Mouse (Mus musculus) MEL (cell line): ENCODE measurements around the gene Gopc. TPM values are rescaled to one million over a fixed set of nuclear protein-coding genes. Genes with fewer than 3 reads are reported as not detected.
A peak's percentile ranks its signal among the peaks of the same experiment; 100 is the strongest.

Experiments used
- DNase-seq: peaks from one replicate; pipeline ENCODE4 v3.0.0; 2011; ENCODE audit warnings: low read depth, low spot score
- H3K27ac ChIP-seq: 2 replicates; pipeline ENCODE4 v1.5.1; 2012; ENCODE audit warnings: low read depth, mild to moderate bottlenecking, control low read depth, low read length, moderate library complexity; ENCODE audit not compliant: control insufficient read depth
- H3K27me3 ChIP-seq, 2 experiments: fragments of 150-350 bp in 1 of 2; sonication (generic) in 1 of 2; 2 replicates each; pipeline ENCODE4 v1.6.1; 2012; ENCODE audit warnings: low read length in 2 of 2, mild to moderate bottlenecking in 2 of 2, improper control_type of control experiment in 1 of 2, moderate library complexity in 1 of 2; ENCODE audit not compliant: insufficient read depth in 2 of 2, control insufficient read depth in 1 of 2
- H3K36me3 ChIP-seq, 2 experiments: 2 replicates each; pipeline ENCODE4 v1.6.1; 2012 to 2014; ENCODE audit warnings: low read length in 2 of 2, improper control_type of control experiment in 1 of 2, inconsistent platforms in 1 of 2, mild to moderate bottlenecking in 1 of 2; ENCODE audit not compliant: insufficient read depth in 2 of 2, control insufficient read depth in 1 of 2
- H3K4me1 ChIP-seq, 2 experiments: fragments of 150-350 bp in 1 of 2; sonication (generic) in 1 of 2; 2 replicates each; pipeline ENCODE4 v1.6.1; 2012; ENCODE audit warnings: low read length in 2 of 2, improper control_type of control experiment in 1 of 2, mild to moderate bottlenecking in 1 of 2; ENCODE audit not compliant: insufficient read depth in 2 of 2, control insufficient read depth in 1 of 2
- H3K4me3 ChIP-seq, 2 experiments: fragments of 150-350 bp in 1 of 2; sonication (generic) in 1 of 2; 2 replicates each; pipeline ENCODE4 v1.5.1; 2012; ENCODE audit warnings: low read depth in 2 of 2, low read length in 2 of 2, mild to moderate bottlenecking in 2 of 2, moderate library complexity in 2 of 2, control low read depth in 1 of 2, improper control_type of control experiment in 1 of 2; ENCODE audit not compliant: control insufficient read depth in 1 of 2, insufficient read depth in 1 of 2
- H3K79me2 ChIP-seq: 2 replicates; pipeline ENCODE4 v1.6.1; 2012; ENCODE audit warnings: mild to moderate bottlenecking, low read length, moderate library complexity; ENCODE audit not compliant: control insufficient read depth, poor library complexity, insufficient read depth
- H3K9ac ChIP-seq: 2 replicates; pipeline ENCODE4 v1.6.1; 2012; ENCODE audit warnings: low read depth, mild to moderate bottlenecking, control low read depth, low read length, moderate library complexity; ENCODE audit not compliant: control insufficient read depth, poor library complexity, severe bottlenecking
- H3K9me3 ChIP-seq: fragments of 150-350 bp; sonication (generic); replicated peaks from 2 replicates; pipeline ENCODE4 v1.6.1; 2012; ENCODE audit warnings: mild to moderate bottlenecking, low read length, improper control_type of control experiment, moderate library complexity; ENCODE audit not compliant: insufficient read depth
- CHD2 ChIP-seq: IDR thresholded peaks from 2 replicates; pipeline ENCODE4 v1.6.1; 2011; ENCODE audit warnings: low read length, improper control_type of control experiment
- CTCF ChIP-seq, 3 experiments: IDR thresholded peaks in 2 of 3; conservative IDR thresholded peaks in 1 of 3; 2 replicates each; pipeline ENCODE4 v1.5.1; 2011 to 2012; ENCODE audit warnings: low read length in 3 of 3, low read depth in 2 of 3, mild to moderate bottlenecking in 2 of 3, improper control_type of control experiment in 1 of 3, inconsistent platforms in 1 of 3, mixed read lengths in 1 of 3, moderate library complexity in 1 of 3; ENCODE audit not compliant: control insufficient read depth in 1 of 3, insufficient read depth in 1 of 3, poor library complexity in 1 of 3, severe bottlenecking in 1 of 3
- E2F4 ChIP-seq: IDR thresholded peaks from 2 replicates; pipeline ENCODE4 v1.6.1; 2011; ENCODE audit warnings: low read depth, low read length, improper control_type of control experiment, borderline replicate concordance
- EP300 ChIP-seq, 2 experiments: IDR thresholded peaks; 2 replicates each; pipeline ENCODE4 v1.6.1; 2011; ENCODE audit warnings: improper control_type of control experiment in 2 of 2, low read length in 2 of 2, low read depth in 1 of 2, mild to moderate bottlenecking in 1 of 2
- GATA1 ChIP-seq: IDR thresholded peaks from 2 replicates; pipeline ENCODE4 v1.6.1; 2011; ENCODE audit warnings: low read depth, low read length, improper control_type of control experiment
- HCFC1 ChIP-seq: IDR thresholded peaks from 2 replicates; pipeline ENCODE4 v1.6.1; 2012; ENCODE audit warnings: low read depth, mild to moderate bottlenecking, inconsistent platforms, low read length, improper control_type of control experiment, moderate library complexity
- MAFK ChIP-seq: IDR thresholded peaks from 2 replicates; pipeline ENCODE4 v1.6.1; 2011; ENCODE audit warnings: low read depth, mild to moderate bottlenecking, low read length, improper control_type of control experiment, borderline replicate concordance
- MAZ ChIP-seq: IDR thresholded peaks from 2 replicates; pipeline ENCODE4 v1.6.1; 2012; ENCODE audit warnings: low read depth, mild to moderate bottlenecking, inconsistent platforms, low read length, improper control_type of control experiment
- MXI1 ChIP-seq: IDR thresholded peaks from 2 replicates; pipeline ENCODE4 v1.6.1; 2011; ENCODE audit warnings: mild to moderate bottlenecking, low read depth, low read length, improper control_type of control experiment
- MYB ChIP-seq: IDR thresholded peaks from 2 replicates; pipeline ENCODE4 v1.6.1; 2011; ENCODE audit warnings: mild to moderate bottlenecking, low read depth, low read length, improper control_type of control experiment
- NELFE ChIP-seq: IDR thresholded peaks from 2 replicates; pipeline ENCODE4 v1.6.1; 2011; ENCODE audit warnings: low read depth, low read length, improper control_type of control experiment
- NRF1 ChIP-seq: IDR thresholded peaks from 2 replicates; pipeline ENCODE4 v1.6.1; 2014; ENCODE audit warnings: low read depth, mild to moderate bottlenecking, inconsistent platforms, low read length, improper control_type of control experiment, moderate library complexity; ENCODE audit not compliant: poor library complexity, insufficient read depth, severe bottlenecking
- POLR2A ChIP-seq, 2 experiments: IDR thresholded peaks; 2 replicates each; pipeline ENCODE4 v1.6.1; 2011 to 2012; ENCODE audit warnings: low read length in 2 of 2, mild to moderate bottlenecking in 2 of 2, control low read depth in 1 of 2, improper control_type of control experiment in 1 of 2, low read depth in 1 of 2, moderate library complexity in 1 of 2; ENCODE audit not compliant: control insufficient read depth in 1 of 2, insufficient read depth in 1 of 2, poor library complexity in 1 of 2
- POLR2AphosphoS2 ChIP-seq: IDR thresholded peaks from 2 replicates; pipeline ENCODE4 v1.6.1; 2011; ENCODE audit warnings: low read length, improper control_type of control experiment
- RCOR1 ChIP-seq: IDR thresholded peaks from 2 replicates; pipeline ENCODE4 v1.6.1; 2012; ENCODE audit warnings: low read depth, mild to moderate bottlenecking, inconsistent platforms, low read length, improper control_type of control experiment
- TBP ChIP-seq: IDR thresholded peaks from 2 replicates; pipeline ENCODE4 v1.8.0; 2011; ENCODE audit warnings: low read depth, low read length, improper control_type of control experiment
- TCF12 ChIP-seq: IDR thresholded peaks from 2 replicates; pipeline ENCODE4 v1.6.1; 2014; ENCODE audit warnings: low read depth, mild to moderate bottlenecking, inconsistent platforms, low read length, improper control_type of control experiment, moderate library complexity
- USF1 ChIP-seq: IDR thresholded peaks from 2 replicates; pipeline ENCODE4 v1.6.1; 2014; ENCODE audit warnings: low read depth, mild to moderate bottlenecking, inconsistent platforms, low read length, improper control_type of control experiment, moderate library complexity
- ZC3H11A ChIP-seq: IDR thresholded peaks from 2 replicates; pipeline ENCODE4 v1.6.1; 2012; ENCODE audit warnings: low read depth, mild to moderate bottlenecking, inconsistent platforms, low read length, improper control_type of control experiment
- ZNF384 ChIP-seq: IDR thresholded peaks from 2 replicates; pipeline ENCODE4 v1.6.1; 2012; ENCODE audit warnings: low read depth, mild to moderate bottlenecking, inconsistent platforms, low read length, improper control_type of control experiment
- polyA plus RNA-seq, 2 experiments: library from polyadenylated mRNA; stranded (reverse) in 1 of 2; unstranded in 1 of 2; fragments of >175 nt in 1 of 2; fragments of >200 nt in 1 of 2; gene quantifications; 2 replicates each; pipeline versions ENCODE4 v1.2.1 to v1.2.4; 2012; ENCODE audit warnings: low replicate concordance in 2 of 2, low read depth in 1 of 2; ENCODE audit not compliant: insufficient read length in 2 of 2, insufficient read depth in 1 of 2, missing spikeins in 1 of 2
- total RNA-seq: library from RNA; depleted of rRNA; stranded (reverse); fragments of 300-350 nt; gene quantifications from 2 replicates; pipeline ENCODE4 v1.2.3, GENCODE M21; 2012

Gopc gene
- total and polyA plus RNA-seq, 3 experiments = 6.2 to 8.2 TPM; not detected in 1

DNA sequence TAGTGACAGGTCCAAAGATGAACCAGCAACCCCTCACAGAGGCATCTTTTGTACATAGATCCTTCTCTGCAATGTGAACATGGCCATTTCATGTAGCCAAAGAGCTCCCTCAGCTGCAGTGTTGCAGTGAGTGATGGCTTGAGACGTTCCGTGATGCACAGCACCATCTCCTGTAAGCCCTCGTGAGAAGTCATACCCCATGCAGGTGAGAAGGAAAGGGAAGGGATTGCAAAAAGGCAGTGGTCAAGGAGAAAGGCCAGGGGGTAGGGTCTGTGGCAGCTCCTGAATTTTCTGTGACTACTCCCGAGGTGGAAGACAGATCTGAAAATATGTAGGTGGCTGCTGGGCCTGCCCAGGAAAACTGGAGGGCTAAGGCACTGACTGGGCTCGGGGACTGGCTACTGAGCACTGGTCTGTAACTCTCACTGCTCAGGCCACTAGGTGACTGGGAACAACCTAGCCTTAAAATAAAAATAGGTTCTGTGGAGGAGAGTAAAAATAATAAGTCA is 7.1 kb upstream of the Gopc start, which contains the start of gene Nepn:
Gene Nepn (plus strand): TSS at position 51 of the 509 bp plus-strand sequence.
- no peaks in the 10 kb centered on the region for H3K9me3 ChIP-seq
- H3K79me2 ChIP-seq = no peaks in the 10 kb centered on the region
- no peak within 1 kb of the TSS for H3K4me3 ChIP-seq
- H3K4me1 ChIP-seq = peaks cover 7 to 19% of the 10 kb centered on the region in 2 experiments
- H3K27me3 ChIP-seq = no peaks in the 10 kb centered on the region
- TF ChIP-seq NELFE = no peak
- TF ChIP-seq EP300 (IDR thresholded peaks at IDR 0.05; ENCODE audit: low read depth in 1 of 2, low read length in 2 of 2) = no peak
- TF ChIP-seq MAZ = no peak
- TF ChIP-seq CHD2 = no peak
- TF ChIP-seq TCF12 = no peak
- TF ChIP-seq ZC3H11A = no peak
- TF ChIP-seq MXI1 = no peak
- TF ChIP-seq POLR2A (IDR thresholded peaks at IDR 0.05; ENCODE audit: control insufficient read depth in 1 of 2, insufficient read depth in 1 of 2, low read depth in 1 of 2, low read length in 2 of 2, poor library complexity in 1 of 2) = no peak
- no peak for TF ChIP-seq USF1
- TF ChIP-seq MAFK = no peak
- no peak for TF ChIP-seq TBP
- no peak for TF ChIP-seq CTCF (IDR thresholded peaks at IDR 0.05 in 2 of 3, conservative IDR thresholded peaks at IDR 0.05 in 1 of 3; ENCODE audit: control insufficient read depth in 1 of 3, insufficient read depth in 1 of 3, low read depth in 2 of 3, low read length in 3 of 3, poor library complexity in 1 of 3, severe bottlenecking in 1 of 3)
- TF ChIP-seq RCOR1 = no peak
- TF ChIP-seq E2F4 = no peak
- no peak for TF ChIP-seq ZNF384
- H3K9ac ChIP-seq = no peak within 1 kb of the TSS
- H3K36me3 ChIP-seq = peaks cover 0 to 21% of the 10 kb centered on the region in 2 experiments; a peak in 2 of 4 replicates
- H3K27ac ChIP-seq = no peak within 1 kb of the TSS
- DNase-seq = no peak

DNA sequence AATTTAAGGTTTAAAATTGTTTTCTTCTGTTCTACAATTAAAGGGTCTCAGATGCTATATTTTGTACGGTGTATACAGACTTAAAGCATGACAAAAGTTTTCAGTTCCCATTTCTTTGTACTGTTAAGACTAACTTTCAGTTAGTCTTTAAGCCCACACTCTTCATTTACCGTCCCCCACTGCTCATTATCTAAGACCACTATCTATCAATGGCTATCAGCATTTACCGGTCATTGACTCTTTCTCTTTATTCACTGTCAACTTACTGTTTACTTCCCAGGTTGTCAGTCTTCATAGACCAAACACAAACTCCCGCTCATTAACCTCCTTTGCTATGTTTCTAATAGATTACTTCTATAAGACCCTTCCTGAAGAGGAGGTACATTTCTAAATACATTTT is 5.3 kb upstream of the Gopc start:
- Histone ChIP-seq H3K36me3 (peaks cover 0 to 21% of the 10 kb centered on the region in 2 experiments; a peak in 2 of 4 replicates), H3K9ac (no peak overlapping the region), H3K4me3 (no peak overlapping the region; a peak in 1 of 4 replicates), H3K27ac (no peak overlapping the region), H3K4me1 (peaks cover 7 to 24% of the 10 kb centered on the region in 2 experiments), H3K79me2 (no peaks in the 10 kb centered on the region; the same call in 1 of the 2 replicates), H3K27me3 (no peaks in the 10 kb centered on the region), H3K9me3 (no peaks in the 10 kb centered on the region)
- DNase-seq = no peak
- TF ChIP-seq EP300 (IDR thresholded peaks at IDR 0.05; ENCODE audit: low read depth in 1 of 2, low read length in 2 of 2) = peak in 1 of 2 experiments; percentile 51; a peak in 1 of 4 replicates
- TF ChIP-seq ZC3H11A = no peak
- TF ChIP-seq GATA1 = peak; percentile 66
- TF ChIP-seq NRF1 = no peak
- TF ChIP-seq POLR2AphosphoS2 = no peak
- TF ChIP-seq MYB = 0 out of 2 replicates have a peak, but pooled peaks have one; percentile 33
- no peak for TF ChIP-seq E2F4
- TF ChIP-seq HCFC1 = no peak
